Mouse (Mus musculus): ENCODE results near the gene Actr3b. TPM values are rescaled to one million over a fixed set of nuclear protein-coding genes. Genes with fewer than 3 reads are reported as not detected.

Actr3b gene
- total RNA-seq, 2 experiments from 2014 or later: 35.2 to 40.9 TPM

- no peak for DNase-seq (ENCODE audit: low spot score)
- intact Hi-C loops (cut with DNase I): no loop called here
Measured at GRCm38 (mm10) chr5:25772456-25772855, 12.7 kb downstream of the Actr3b start.

GRCm38 (mm10) chr5:25773921-25774790 lies 14.4 kb downstream of the Actr3b start:
- no peak for DNase-seq (ENCODE audit: low spot score)
- intact Hi-C loops (cut with DNase I): no loop called here

GRCm38 (mm10) chr5:25791570-25791969 lies 31.8 kb downstream of the Actr3b start:
- intact Hi-C loops (cut with DNase I): no loop called here
- no peak for DNase-seq (ENCODE audit: low spot score)

- intact Hi-C loops (cut with DNase I): no loop called here
- no peak for DNase-seq (ENCODE audit: low spot score)
Measured at GRCm38 (mm10) chr5:25797776-25798175, 38.0 kb downstream of the Actr3b start.

- DNase-seq (ENCODE audit: low spot score): no peak
- intact Hi-C loops (cut with DNase I): no loop called here
Measured at GRCm38 (mm10) chr5:25800929-25801328, 41.1 kb downstream of the Actr3b start.

GRCm38 (mm10) chr5:25801744-25802143 lies 41.9 kb downstream of the Actr3b start:
- intact Hi-C loops (cut with DNase I): no loop called here
- DNase-seq (ENCODE audit: low spot score): no peak

GRCm38 (mm10) chr5:25804569-25804968 lies 44.8 kb downstream of the Actr3b start:
- intact Hi-C loops (cut with DNase I): no loop called here
- no peak for DNase-seq (ENCODE audit: low spot score)

GRCm38 (mm10) chr5:25812922-25813321 lies 53.1 kb downstream of the Actr3b start:
- no peak for DNase-seq (ENCODE audit: low spot score)
- intact Hi-C loops (cut with DNase I): no loop called here

GRCm38 (mm10) chr5:25829308-25830094 lies 69.7 kb downstream of the Actr3b start:
- no peak for DNase-seq (ENCODE audit: low spot score)
- intact Hi-C loops (cut with DNase I): loop anchor here (5.0 kb wide), 1 partner anchor 407 kb away; no protein-coding TSS in a partner anchor

- no peak for DNase-seq (ENCODE audit: low spot score)
- intact Hi-C loops (cut with DNase I): loop anchor here (5.0 kb wide), 1 partner anchor 409 kb away; no protein-coding TSS in a partner anchor
Measured at GRCm38 (mm10) chr5:25830802-25831201, 71.0 kb downstream of the Actr3b start.

GRCm38 (mm10) chr5:25831624-25832023 lies 71.8 kb downstream of the Actr3b start:
- intact Hi-C loops (cut with DNase I): loop anchor here (5.0 kb wide), 1 partner anchor 409 kb away; no protein-coding TSS in a partner anchor
- no peak for DNase-seq (ENCODE audit: low spot score)

GRCm38 (mm10) chr5:25839400-25839799 lies 79.6 kb downstream of the Actr3b start:
- no peak for DNase-seq (ENCODE audit: low spot score)
- intact Hi-C loops (cut with DNase I): loop anchor here (5.0 kb wide), 1 partner anchor 1778 kb away; no protein-coding TSS in a partner anchor

- intact Hi-C loops (cut with DNase I): no loop called here
Measured at GRCm38 (mm10) chr5:25846558-25846957, 86.8 kb downstream of the Actr3b start.

GRCm38 (mm10) chr5:25847154-25847553 lies 87.4 kb downstream of the Actr3b start:
- no peak for DNase-seq (ENCODE audit: low spot score)
- intact Hi-C loops (cut with DNase I): no loop called here

More at GRCm38 (mm10) chr5:25846558-25846957, 86.8 kb downstream of the Actr3b start:
- DNase-seq (ENCODE audit: low spot score): no peak

- DNase-seq (ENCODE audit: low spot score): no peak
- intact Hi-C loops (cut with DNase I): no loop called here
Measured at GRCm38 (mm10) chr5:25848058-25848457, 88.3 kb downstream of the Actr3b start.

GRCm38 (mm10) chr5:25866201-25866600 lies 106.4 kb downstream of the Actr3b start:
- intact Hi-C loops (cut with DNase I): no loop called here
- no peak for DNase-seq (ENCODE audit: low spot score)

GRCm38 (mm10) chr5:25869880-25870279 lies 110.1 kb downstream of the Actr3b start:
- no peak for DNase-seq (ENCODE audit: low spot score)
- intact Hi-C loops (cut with DNase I): no loop called here

- intact Hi-C loops (cut with DNase I): no loop called here
- DNase-seq (ENCODE audit: low spot score): no peak
Measured at GRCm38 (mm10) chr5:25870632-25871031, 110.8 kb downstream of the Actr3b start.

GRCm38 (mm10) chr5:25871342-25872023 lies 111.7 kb downstream of the Actr3b start:
- no peak for DNase-seq (ENCODE audit: low spot score)
- intact Hi-C loops (cut with DNase I): no loop called here

- intact Hi-C loops (cut with DNase I): no loop called here
Measured at GRCm38 (mm10) chr5:25873046-25873445, 113.2 kb downstream of the Actr3b start.

More at GRCm38 (mm10) chr5:25873046-25873445, 113.2 kb downstream of the Actr3b start:
- DNase-seq (ENCODE audit: low spot score): no peak
